Mouse (Mus musculus) cerebellum, adult 2 months (tissue): ENCODE data around the gene Fam186b. TPM values are rescaled to one million over a fixed set of nuclear protein-coding genes. Genes with fewer than 3 reads are reported as not detected.
A peak's percentile ranks its signal among the peaks of the same experiment; 100 is the strongest.
"Not testable (repeated sequence)": the region's sequence is repeated elsewhere in the genome, so short reads cannot be mapped to it uniquely, and the experiment has no call there.

Experiments used
- DNase-seq, 2 experiments: peaks; one replicate each; pipeline ENCODE4 v3.0.0; 2021
- H3K27ac ChIP-seq: fragments of 200-500 bp; 2 replicates; pipeline ENCODE4 v1.5.1; 2012; ENCODE audit warnings: low read length, control low read depth, inconsistent platforms; ENCODE audit not compliant: insufficient read depth
- H3K27me3 ChIP-seq: fragments of 200-500 bp; 2 replicates; pipeline ENCODE4 v1.6.1; 2012; ENCODE audit warnings: inconsistent platforms, mild to moderate bottlenecking, low read length, moderate library complexity; ENCODE audit not compliant: control insufficient read depth, insufficient read depth
- H3K4me1 ChIP-seq: fragments of 200-500 bp; 2 replicates; pipeline ENCODE4 v1.6.1; 2011; ENCODE audit warnings: low read length; ENCODE audit not compliant: control insufficient read depth, insufficient read depth
- H3K4me3 ChIP-seq: fragments of 200-500 bp; replicated peaks from 2 replicates; pipeline ENCODE3; 2011; ENCODE audit warnings: mild to moderate bottlenecking, low read depth, low read length, control low read depth; ENCODE audit not compliant: insufficient read depth
- CTCF ChIP-seq: fragments of 200-500 bp; IDR thresholded peaks from 2 replicates; pipeline ENCODE4 v1.5.1; 2011; ENCODE audit warnings: low read depth, mild to moderate bottlenecking, control low read depth, low read length, moderate library complexity, borderline replicate concordance; ENCODE audit not compliant: insufficient read depth
- POLR2A ChIP-seq: fragments of 200-500 bp; IDR thresholded peaks from 2 replicates; pipeline ENCODE4 v1.6.1; 2011; ENCODE audit warnings: low read length, control low read depth, borderline replicate concordance; ENCODE audit not compliant: insufficient read depth
- WGBS: fragments of 180-500 bp; shearing (Covaris S2); methylation state at CpG from one replicate; pipeline ENCODE4 v1.1.7; 2018; 5-methylcytosine and 5-hydroxymethylcytosine counted together
- polyA plus RNA-seq: library from polyadenylated mRNA; depleted of rRNA; stranded (reverse); fragments of >200 nt; gene quantifications from 2 replicates; pipeline ENCODE4 v1.2.3, GENCODE M21; 2012

Gene Fam186b
- polyA plus RNA-seq, 1 experiment = 1.1 TPM

DNA sequence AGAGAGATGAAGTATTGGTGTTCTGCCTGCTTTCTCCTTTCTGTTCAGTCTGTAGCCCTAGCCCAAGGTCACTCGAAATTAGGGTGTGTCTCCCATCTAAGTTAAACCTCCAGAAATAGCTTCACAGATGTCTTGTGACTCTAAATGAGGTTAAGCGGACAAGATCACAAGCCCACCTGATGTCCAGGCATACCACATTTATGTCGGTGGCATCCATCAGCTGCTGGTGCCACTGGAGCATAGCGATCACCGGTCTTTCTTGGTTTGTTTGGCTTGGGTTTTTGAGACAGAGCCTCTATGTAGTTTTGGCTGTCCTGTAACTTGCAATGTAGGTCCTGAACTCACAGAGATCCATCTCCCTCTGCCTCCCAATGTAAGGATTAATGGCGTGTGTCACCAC lies 41.9 kb downstream of the Fam186b start:
- 95% methylated on average over 6 of the region's 6 CpGs for WGBS
- peaks cover 9% of the 10 kb centered on the region for H3K4me1 ChIP-seq
- TF ChIP-seq POLR2A = no peak
- TF ChIP-seq CTCF = no peak
- H3K27ac ChIP-seq = no peak overlapping the region
- no peak overlapping the region for H3K4me3 ChIP-seq
- DNase-seq = no peak
- H3K27me3 ChIP-seq = no peaks in the 10 kb centered on the region

GRCm38 (mm10) chr15:99253175-99253479 lies 42.6 kb downstream of the Fam186b start:
- 44% methylated on average over 2 of the region's 2 CpGs for WGBS
- not testable (repeated sequence) for H3K27me3 ChIP-seq, H3K4me3 ChIP-seq, H3K27ac ChIP-seq, DNase-seq
- H3K4me1 ChIP-seq = peaks cover 13% of the 10 kb centered on the region

DNA sequence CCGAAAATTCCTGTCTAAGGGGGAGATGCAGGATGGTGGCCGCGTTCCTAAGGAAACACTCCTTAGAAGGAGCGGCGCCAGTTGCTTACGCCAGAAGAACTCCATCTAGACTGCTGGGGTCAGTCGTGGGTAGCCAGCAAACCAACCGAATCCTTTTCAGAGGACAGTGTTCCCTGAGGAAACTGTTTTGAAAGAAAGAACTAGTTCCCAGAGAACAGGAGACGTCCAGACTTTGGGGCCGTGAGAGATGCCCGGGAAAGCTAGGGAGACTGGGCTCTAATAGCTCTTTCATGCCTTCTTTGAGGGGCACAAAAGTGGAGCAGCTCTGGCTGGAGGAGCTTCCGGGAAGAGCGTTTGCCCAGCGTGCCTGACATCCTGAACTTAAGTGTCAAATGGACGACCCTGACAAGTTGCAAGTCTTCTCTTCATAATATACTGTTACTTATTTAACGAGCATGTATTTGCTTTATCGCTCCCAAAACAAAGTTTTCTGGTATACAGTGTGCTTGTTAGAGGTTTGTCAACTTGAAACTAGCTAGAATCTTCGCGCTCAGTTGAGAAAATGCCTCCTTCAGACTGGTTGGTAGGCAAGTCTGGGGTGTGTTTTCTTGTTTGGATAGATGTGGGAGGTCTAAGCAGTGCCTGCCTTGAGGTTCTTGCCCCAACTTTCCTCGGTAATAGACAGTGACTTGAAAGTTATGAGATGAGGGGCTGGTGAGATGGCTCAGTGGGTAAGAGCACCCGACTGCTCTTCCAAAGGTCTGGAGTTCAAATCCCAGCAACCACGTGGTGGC lies 43.1 kb downstream of the Fam186b start:
- TF ChIP-seq POLR2A (no peak), CTCF (no peak)
- 3% methylated on average over 22 of the region's 22 CpGs for WGBS
- H3K4me3 ChIP-seq = peak overlapping the region; percentile 80
- H3K27ac ChIP-seq = peak overlapping the region; percentile 96
- H3K27me3 ChIP-seq = no peaks in the 10 kb centered on the region
- DNase-seq = no peak
- H3K4me1 ChIP-seq = peaks cover 16% of the 10 kb centered on the region

GRCm38 (mm10) chr15:99251626-99252380 lies 43.9 kb downstream of the Fam186b start, which contains the start of gene Mcrs1:
TSS of gene Mcrs1 (minus strand) at chr15:99251961.
- Histone ChIP-seq H3K4me3 (peak within 1 kb of the TSS; percentile 80), H3K4me1 (peaks cover 17% of the 10 kb centered on the region), H3K27ac (peak within 1 kb of the TSS; percentile 96), H3K27me3 (no peaks in the 10 kb centered on the region)
- TF ChIP-seq CTCF (no peak), POLR2A (peak; percentile 62; the same call in 1 of the 2 replicates)
- WGBS = under 1% methylated on average over 52 of the region's 52 CpGs
- DNase-seq = peak; percentile 98 to 99

GRCm38 (mm10) chr15:99251111-99251510 lies 44.6 kb downstream of the Fam186b start:
- Histone ChIP-seq H3K4me3 (peak overlapping the region; percentile 61), H3K4me1 (peaks cover 24% of the 10 kb centered on the region)
- not testable (repeated sequence) for H3K27me3 ChIP-seq, H3K27ac ChIP-seq
- DNase-seq = peak; percentile 33 to 56
- whole genome bisulfite sequencing = 1% methylated on average over 14 of the region's 15 CpGs

DNA sequence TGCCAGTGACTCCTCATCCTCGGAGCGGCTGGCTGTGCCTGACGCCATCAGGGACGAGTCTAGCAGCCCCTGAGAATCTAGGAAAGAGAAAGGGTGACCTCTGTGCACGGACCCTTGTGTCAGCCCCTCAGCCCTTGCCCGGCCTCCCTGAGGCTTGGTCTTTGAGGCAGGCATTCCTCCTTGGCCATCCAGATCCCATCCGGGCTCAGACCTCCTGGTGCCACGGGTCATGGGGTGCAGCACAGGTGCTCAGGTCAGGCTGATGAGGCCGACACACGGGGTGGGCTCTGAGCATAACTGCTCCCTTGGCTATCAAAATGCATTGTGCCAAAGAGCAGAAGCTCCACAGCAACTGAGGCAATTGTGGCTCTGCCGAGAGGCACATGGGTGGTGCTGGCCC lies 45.8 kb downstream of the Fam186b start:
- no peak overlapping the region for H3K4me3 ChIP-seq
- peaks cover 27% of the 10 kb centered on the region for H3K4me1 ChIP-seq
- H3K27me3 ChIP-seq = no peaks in the 10 kb centered on the region
- no peak for DNase-seq
- WGBS = 87% methylated on average over 11 of the region's 11 CpGs
- TF ChIP-seq POLR2A (no peak), CTCF (no peak)
- no peak overlapping the region for H3K27ac ChIP-seq

DNA sequence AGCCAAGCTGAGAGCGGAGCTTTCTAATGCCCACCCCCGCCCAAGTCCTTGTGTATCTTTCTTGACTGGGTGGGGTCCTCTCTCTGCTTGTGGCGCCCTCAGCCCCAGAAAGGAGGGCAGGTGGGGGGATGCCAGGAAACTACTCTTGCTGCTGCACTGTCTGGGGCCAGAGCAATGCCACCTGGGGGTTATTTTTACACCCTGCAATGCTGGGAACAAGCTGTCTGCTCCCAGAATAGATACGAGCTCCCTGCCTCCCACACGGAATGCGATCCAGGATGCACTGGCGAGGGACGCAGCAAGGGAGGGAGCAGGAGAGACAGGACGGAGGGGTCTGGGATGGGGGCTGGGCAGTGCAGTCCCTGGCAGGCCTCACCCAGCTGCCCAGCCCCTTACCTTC lies 46.7 kb downstream of the Fam186b start:
- 36% methylated on average over 9 of the region's 9 CpGs for WGBS
- DNase-seq = peak in 1 of 2 experiments; percentile 68
- TF ChIP-seq CTCF (no peak), POLR2A (no peak)
- H3K4me3 ChIP-seq = no peak overlapping the region
- no peaks in the 10 kb centered on the region for H3K27me3 ChIP-seq
- no peak overlapping the region for H3K27ac ChIP-seq
- peaks cover 27% of the 10 kb centered on the region for H3K4me1 ChIP-seq

- peak; percentile 57 to 67 for DNase-seq
- WGBS = 17% methylated on average over 6 of the region's 6 CpGs
- not testable (repeated sequence) for H3K4me3 ChIP-seq, H3K27me3 ChIP-seq
- H3K27ac ChIP-seq = peak overlapping the region; percentile 14
- peaks cover 27% of the 10 kb centered on the region for H3K4me1 ChIP-seq
Measured at GRCm38 (mm10) chr15:99246736-99247135, 49.0 kb downstream of the Fam186b start.
